Mouse (Mus musculus): ENCODE results near the gene Telo2.
A peak's percentile ranks its signal among the peaks of the same experiment; 100 is the strongest.

Telo2 gene

GRCm38 (mm10) chr17:25101338-25101737, 14.4 kb downstream of the Telo2 start:
- DNase-seq (ENCODE audit: low spot score in 2 of 2) = no peak

DNA sequence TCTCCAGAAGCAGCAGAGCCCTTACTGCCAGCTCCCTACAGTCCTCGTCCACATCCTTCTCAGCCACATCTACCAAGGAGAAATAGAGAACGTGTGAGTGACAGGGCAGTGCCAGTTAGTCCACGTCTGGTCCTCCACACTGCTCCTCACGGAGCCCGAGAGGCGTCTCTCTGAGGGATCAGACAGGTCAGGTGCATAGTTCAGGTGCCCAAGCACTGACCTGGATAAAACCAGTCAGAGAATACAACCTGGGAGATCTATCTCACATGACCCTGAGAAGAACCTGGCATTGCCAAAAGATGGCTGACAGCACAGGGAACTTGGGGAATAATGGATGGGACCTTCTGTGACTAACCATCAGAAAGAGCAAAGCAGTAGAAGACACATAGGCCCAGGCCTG, 15.7 kb downstream of the Telo2 start:
- DNase-seq (ENCODE audit: low spot score in 2 of 2) = no peak

DNA sequence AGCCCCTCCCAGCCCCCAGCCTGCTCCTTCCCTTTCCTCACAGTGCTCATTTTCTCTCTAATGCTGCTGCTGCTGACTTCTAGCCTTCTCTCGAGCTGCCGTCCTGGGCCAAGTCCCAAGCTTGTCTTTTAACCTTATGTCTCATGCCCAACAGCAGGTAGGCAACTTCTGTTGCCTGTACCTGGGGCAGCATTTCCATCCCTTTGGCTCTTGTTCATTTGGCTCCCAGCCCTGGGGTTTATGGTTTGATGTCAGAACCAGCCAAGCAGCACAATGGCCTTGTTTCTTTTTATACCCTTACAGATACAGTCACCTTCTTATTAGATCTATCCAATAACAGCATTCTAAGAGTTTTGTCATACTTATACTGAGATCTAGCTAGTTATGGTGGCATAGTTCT, 19.5 kb downstream of the Telo2 start:
- no peak for DNase-seq (ENCODE audit: low spot score in 2 of 2)

GRCm38 (mm10) chr17:25090450-25090849, 25.3 kb downstream of the Telo2 start:
- no peak for DNase-seq (ENCODE audit: low spot score in 2 of 2)

DNA sequence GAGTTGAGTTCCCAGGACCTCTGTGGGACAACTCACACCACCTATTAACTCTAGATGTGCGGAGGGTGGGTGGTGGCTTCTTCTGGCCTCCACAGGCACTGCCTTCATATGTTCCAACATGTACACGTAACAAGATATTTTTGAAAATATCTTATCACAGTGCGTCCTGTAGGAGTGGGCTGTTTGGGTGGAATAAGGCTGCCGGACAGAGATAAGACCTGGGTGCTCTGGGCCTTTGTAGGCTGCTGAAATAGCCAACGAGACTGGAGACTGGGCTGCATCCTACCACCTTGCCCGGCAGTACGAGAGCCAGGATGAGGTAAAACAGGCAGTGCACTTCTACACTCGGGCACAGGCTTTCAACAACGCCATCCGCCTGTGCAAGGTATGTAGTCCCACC, 26.6 kb downstream of the Telo2 start:
- no peak for DNase-seq (ENCODE audit: low spot score in 2 of 2)

GRCm38 (mm10) chr17:25086724-25087123, 29.0 kb downstream of the Telo2 start:
- DNase-seq (ENCODE audit: low spot score in 2 of 2) = no peak

DNA sequence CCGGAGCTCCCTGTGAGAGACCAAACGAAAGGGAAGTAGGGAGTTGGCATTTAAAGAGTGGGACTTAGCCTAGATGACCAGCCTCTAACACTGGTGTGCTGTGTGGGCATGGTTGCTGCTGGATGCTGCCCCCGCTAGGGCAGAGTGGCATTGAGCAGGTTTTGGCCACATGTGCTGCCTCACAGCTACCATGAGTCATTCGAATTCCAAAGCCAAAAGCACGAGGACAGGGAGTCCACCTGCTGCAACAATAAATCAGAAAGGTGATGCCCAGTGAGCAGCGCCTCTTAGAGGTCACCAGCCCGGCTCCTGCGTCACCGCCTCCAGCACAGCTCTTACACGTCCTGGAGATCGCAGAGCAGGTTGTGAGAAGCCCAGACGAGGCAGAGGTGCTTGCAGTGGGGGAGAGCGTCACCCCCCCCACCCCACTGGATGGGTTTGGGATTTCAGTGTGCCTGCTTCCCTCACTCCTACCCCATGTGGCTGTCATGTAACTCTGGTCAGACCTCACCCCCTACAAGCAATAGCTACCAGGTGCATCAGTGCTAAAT, 30.9 kb downstream of the Telo2 start:
- no peak for DNase-seq (ENCODE audit: low spot score in 2 of 2)

- DNase-seq (ENCODE audit: low spot score in 2 of 2) = no peak
Measured at GRCm38 (mm10) chr17:25083444-25083931, 32.3 kb downstream of the Telo2 start, which contains the start of gene Tmem204. TSS of gene Tmem204 (minus strand) at chr17:25083591.

DNA sequence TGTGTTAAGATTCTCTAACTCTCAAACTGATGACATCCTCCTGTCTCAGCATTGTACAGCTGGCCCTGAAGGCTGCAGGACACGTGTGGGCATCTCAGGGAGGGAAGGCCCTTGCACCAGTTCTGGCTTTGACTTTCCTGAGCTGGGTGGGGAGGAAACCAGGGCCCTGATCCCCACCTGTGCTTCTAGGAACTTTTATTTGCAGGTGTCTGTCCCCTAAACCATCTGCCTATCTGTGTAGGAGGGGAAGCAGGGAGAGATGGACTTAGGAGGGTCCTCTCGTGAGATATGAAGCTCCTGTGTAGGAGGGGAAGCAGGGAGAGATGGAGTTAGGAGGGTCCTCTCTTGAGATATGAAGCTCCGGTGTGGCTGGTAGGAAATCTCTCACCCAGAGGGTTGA, 32.9 kb downstream of the Telo2 start:
- DNase-seq (ENCODE audit: low spot score in 2 of 2) = no peak

GRCm38 (mm10) chr17:25082081-25082847, 33.5 kb downstream of the Telo2 start:
- DNase-seq (ENCODE audit: low spot score in 2 of 2) = no peak

DNA sequence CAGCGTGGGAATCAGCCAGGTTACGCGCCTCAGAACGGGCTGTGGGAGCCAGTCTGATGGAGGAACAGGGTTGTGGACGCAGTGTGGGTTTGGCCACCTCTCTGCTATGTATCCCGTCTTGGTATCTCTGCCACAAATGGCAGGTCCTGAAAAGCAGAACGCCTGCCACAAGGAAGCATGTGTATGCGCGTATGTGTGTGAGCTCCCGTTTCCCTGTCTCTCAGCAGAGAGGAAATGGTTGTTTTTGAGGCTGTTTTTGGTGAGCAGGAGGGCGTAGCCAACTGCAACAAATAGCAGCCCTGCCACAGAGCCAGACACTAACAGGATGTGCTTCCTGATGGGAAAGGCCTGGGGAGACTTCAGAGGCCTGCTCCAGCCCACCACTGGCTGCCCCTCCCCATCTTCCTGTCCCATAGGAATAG, 34.8 kb downstream of the Telo2 start:
- no peak for DNase-seq (ENCODE audit: low spot score in 2 of 2)

DNA sequence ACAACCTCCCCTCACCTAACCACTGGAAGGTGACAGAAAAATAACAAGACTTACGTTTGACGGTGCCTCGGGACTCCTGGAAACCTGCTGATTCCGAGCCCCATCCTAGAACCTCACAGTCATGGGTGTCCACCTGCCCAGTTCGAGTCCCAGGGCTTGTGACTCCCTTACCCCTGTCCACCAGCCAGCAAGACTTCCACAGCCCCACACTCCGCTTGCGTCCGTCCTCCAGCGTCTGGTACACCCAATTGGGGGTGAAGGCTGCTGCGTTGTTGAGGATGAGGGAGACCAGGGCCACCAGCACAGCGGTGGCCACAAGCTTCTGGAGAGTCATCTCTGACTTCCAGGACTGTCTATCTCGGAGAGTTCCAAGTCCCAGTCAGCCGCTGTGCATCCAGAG, 35.6 kb downstream of the Telo2 start:
- DNase-seq (ENCODE audit: low spot score in 2 of 2) = no peak

GRCm38 (mm10) chr17:25077771-25078372, 37.9 kb downstream of the Telo2 start:
- DNase-seq (ENCODE audit: low spot score in 2 of 2) = peak; percentile 28 to 38

- no peak for DNase-seq (ENCODE audit: low spot score in 2 of 2)
Measured at GRCm38 (mm10) chr17:25076906-25077305, 38.9 kb downstream of the Telo2 start.

GRCm38 (mm10) chr17:25068690-25069089, 47.1 kb downstream of the Telo2 start:
- DNase-seq (ENCODE audit: low spot score in 2 of 2) = no peak

DNA sequence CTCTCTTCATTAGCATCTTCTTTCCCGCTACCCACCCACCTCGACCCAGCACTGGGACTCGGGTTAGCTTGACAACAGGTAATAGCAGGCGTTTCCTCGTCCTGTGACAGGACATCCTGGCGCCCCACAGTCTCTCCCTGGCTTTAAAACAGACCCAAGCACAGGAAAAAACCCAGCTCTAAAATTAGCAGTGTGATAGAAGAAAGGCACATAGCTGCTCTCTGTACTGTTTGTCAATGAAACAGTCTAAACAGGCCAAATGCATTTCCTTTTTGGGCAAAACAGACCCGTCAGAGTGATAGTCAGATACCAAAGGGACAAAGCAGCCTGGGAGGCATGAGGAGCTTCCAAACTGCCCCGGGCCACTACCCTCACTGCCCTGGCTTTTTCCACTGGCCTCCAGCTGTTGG, 48.3 kb downstream of the Telo2 start:
- DNase-seq (ENCODE audit: low spot score in 2 of 2) = no peak

GRCm38 (mm10) chr17:25066595-25066994, 49.2 kb downstream of the Telo2 start:
- no peak for DNase-seq (ENCODE audit: low spot score in 2 of 2)

DNA sequence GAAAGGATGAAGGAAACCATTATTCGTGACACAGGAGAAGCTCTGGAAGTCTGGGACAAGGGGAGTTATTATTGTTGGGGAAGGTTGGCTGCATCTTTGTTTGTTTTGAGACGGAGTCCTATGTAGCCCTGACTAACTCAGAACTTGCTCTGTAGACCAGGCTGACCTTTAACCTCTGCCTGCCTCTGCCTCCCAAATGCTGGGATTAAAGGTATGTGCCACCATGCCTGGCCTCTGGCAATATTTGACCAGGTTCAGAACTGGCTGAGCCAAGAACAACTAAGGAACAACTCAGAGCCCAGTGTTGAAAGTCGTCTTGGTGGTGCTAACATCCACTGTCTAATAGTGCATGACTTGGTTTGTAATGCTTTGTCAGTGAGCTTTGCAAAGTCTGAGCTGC, 50.6 kb downstream of the Telo2 start:
- no peak for DNase-seq (ENCODE audit: low spot score in 2 of 2)

DNA sequence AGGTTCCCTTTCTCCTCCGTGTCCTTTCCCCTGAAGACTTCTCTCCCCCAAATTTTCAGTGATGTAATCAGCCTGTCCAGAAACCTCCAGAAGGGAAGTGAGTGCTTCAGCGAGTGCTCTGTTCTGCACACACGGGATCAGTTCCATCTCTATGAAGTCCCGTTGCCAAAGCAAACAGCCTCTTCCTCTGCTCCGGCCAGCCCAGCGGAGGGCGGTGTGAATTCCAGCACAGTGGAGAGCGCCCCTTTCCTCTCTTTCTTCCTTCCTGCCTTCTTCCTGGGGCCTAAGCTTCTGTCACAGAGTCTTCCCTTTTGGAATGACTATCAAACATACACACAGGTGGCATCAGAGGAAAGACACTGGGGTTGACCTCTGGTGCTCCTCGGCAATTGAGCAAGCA, 51.4 kb downstream of the Telo2 start:
- DNase-seq (ENCODE audit: low spot score in 2 of 2) = no peak

- DNase-seq (ENCODE audit: low spot score in 2 of 2) = no peak
Measured at GRCm38 (mm10) chr17:25063872-25064271, 51.9 kb downstream of the Telo2 start.

DNA sequence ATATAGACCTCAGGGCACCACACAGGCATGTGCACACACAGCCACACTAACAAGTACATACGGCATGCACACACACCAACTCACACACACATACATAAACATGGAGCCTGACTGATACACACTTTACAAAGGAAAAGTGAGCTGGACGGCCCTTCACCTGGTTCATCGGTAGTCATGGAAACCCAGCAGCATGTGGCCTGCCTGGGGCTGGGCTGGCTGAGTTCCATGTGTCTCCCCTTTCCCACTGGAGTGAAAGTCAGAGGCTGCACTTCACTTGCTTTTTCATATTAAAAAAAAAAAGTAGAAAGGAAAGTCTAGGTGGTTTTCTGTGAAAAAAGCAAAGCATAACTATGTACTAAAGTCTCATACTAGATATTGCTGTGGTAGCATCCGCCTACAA, 52.5 kb downstream of the Telo2 start:
- DNase-seq (ENCODE audit: low spot score in 2 of 2) = no peak

DNA sequence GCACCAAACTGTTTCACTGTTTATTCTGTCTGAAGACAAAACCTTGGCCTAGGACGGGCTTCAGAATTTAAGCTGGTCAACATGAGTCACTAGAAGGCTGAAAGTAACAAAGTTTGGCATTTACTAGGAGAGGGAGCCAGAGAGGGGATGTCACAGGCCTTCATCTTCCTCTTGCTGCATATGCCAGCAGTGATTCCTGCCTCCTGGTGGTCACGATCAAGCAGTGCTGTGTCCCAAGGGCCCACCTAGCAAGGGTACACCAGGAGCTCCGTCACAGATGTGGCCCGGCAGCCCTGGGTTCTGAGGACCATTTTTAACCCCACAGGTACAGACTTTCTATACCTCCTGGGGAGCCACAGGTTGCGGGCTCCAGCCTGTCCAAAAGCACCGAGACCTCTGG, 58.7 kb downstream of the Telo2 start:
- DNase-seq (ENCODE audit: low spot score in 2 of 2) = no peak

GRCm38 (mm10) chr17:25053274-25053673, 62.5 kb downstream of the Telo2 start:
- DNase-seq (ENCODE audit: low spot score in 2 of 2) = no peak

All from frontal cortex, postnatal 14 days (tissue).